Mouse (Mus musculus): ENCODE measurements around the gene Mlst8.

- no peak for TF ChIP-seq CTCF (IDR thresholded peaks at IDR 0.05; ENCODE audit: low read depth, low read length)
- no peak for TF ChIP-seq GATA1 (IDR thresholded peaks at IDR 0.05; ENCODE audit: borderline replicate concordance, low read length)
These were observed 3.3 kb downstream of the Mlst8 start for GRCm38 (mm10) chr17:24475586-24475985.
